Mouse (Mus musculus) embryonic facial prominence, embryonic 12.5 days (tissue): ENCODE measurements around the gene Paqr7. TPM values are rescaled to one million over a fixed set of nuclear protein-coding genes. Genes with fewer than 3 reads are reported as not detected.

Source experiments
- ATAC-seq: fragments of 200-750 bp; cut with Nextera tagmentation; 2 replicates; pipeline ENCODE4 v1.8.0; 2017; ENCODE audit not compliant: insufficient number of reproducible peaks, insufficient read depth, low FRiP score, low TSS enrichment
- H3K27ac ChIP-seq: fragments of 300-500 bp; sonication (generic); 2 replicates; pipeline ENCODE4 v1.5.1; 2016; ENCODE audit warnings: mild to moderate bottlenecking
- H3K27me3 ChIP-seq: fragments of 300-500 bp; sonication (generic); 2 replicates; pipeline ENCODE4 v1.6.1; 2016; ENCODE audit warnings: mild to moderate bottlenecking, moderate library complexity
- H3K36me3 ChIP-seq: fragments of 300-500 bp; sonication (generic); 2 replicates; pipeline ENCODE4 v1.6.1; 2016; ENCODE audit warnings: mild to moderate bottlenecking
- H3K4me1 ChIP-seq: fragments of 300-500 bp; sonication (generic); 2 replicates; pipeline ENCODE4 v1.6.1; 2016
- H3K4me2 ChIP-seq: fragments of 300-500 bp; sonication (generic); replicated peaks from 2 replicates; pipeline ENCODE4 v1.6.1; 2016; ENCODE audit warnings: mild to moderate bottlenecking, moderate library complexity
- H3K4me3 ChIP-seq: fragments of 300-500 bp; sonication (generic); 2 replicates; pipeline ENCODE4 v1.5.1; 2016; ENCODE audit warnings: mild to moderate bottlenecking
- H3K9ac ChIP-seq: fragments of 300-500 bp; sonication (generic); 2 replicates; pipeline ENCODE4 v1.6.1; 2016; ENCODE audit warnings: mild to moderate bottlenecking, moderate library complexity
- H3K9me3 ChIP-seq: fragments of 300-500 bp; sonication (generic); 2 replicates; pipeline ENCODE4 v1.6.1; 2016; ENCODE audit warnings: mild to moderate bottlenecking, moderate library complexity
- WGBS: fragments of 180-500 bp; shearing (Covaris S2); methylation state at CpG from one replicate; pipeline ENCODE4 v1.1.7; 2016; 5-methylcytosine and 5-hydroxymethylcytosine counted together
- polyA plus RNA-seq: library from polyadenylated mRNA; unstranded; fragments of >200 nt; fragmentation: Nextera tagmentation; extraction: Ambion mirVana; gene quantifications from 2 replicates; pipeline ENCODE4 v1.2.1, GENCODE M21; 2016

Paqr7 gene
- polyA plus RNA-seq, 1 experiment from 2014 or later: 3.4 TPM

DNA sequence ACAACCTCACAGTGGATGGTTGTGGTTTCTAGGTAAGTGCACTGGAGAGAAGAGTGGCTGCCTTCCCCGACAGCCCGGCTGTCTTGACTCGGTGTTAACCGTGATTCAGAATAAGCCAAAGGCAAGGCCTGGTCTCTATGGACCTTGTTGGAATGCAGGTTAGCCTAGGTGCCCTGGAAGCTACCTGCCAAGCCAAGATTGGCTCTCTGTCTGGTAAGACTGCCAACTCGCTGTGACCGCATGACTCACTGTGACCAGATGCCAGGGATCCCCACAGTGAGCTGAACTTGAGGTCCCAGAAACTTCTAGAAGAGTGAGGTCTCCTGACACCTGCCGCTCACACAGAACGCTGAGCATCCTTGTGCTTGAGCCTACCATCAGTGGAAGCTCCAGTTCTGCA lies 19.6 kb upstream of the Paqr7 start:
- Histone ChIP-seq H3K9me3 (no peaks in the 10 kb centered on the region), H3K9ac (no peak overlapping the region), H3K4me2 (no peak overlapping the region), H3K27me3 (0 out of 2 replicates have a peak, but pooled peaks cover 3% of the 10 kb centered on the region), H3K36me3 (peaks cover 43% of the 10 kb centered on the region), H3K4me3 (no peak overlapping the region), H3K4me1 (no peaks in the 10 kb centered on the region), H3K27ac (no peak overlapping the region)
- no peak for ATAC-seq
- WGBS: 87% methylated on average over 8 of the region's 8 CpGs

DNA sequence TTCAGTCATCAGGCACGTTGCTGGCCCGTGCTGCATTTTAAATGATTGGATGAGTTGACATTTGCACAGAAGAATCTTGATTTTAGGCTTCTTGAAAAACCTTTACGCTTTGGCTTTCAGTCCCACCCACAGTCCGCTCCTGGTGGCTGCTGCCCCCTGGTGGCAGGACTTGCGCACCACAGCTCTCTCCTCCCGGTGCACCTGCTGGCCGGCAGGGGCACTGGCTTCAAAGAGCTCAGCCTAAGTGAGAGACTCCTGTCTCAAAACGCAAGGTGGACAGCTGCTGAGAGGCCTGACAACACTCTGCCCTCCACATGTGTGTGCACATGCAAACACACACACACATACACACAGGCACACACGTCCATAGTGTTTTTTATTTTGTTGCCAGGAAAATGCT lies 18.5 kb upstream of the Paqr7 start:
- Histone ChIP-seq H3K27me3 (0 out of 2 replicates have a peak, but pooled peaks cover 3% of the 10 kb centered on the region), H3K9ac (no peak overlapping the region), H3K9me3 (no peaks in the 10 kb centered on the region), H3K27ac (no peak overlapping the region), H3K36me3 (peaks cover 32% of the 10 kb centered on the region), H3K4me2 (no peak overlapping the region), H3K4me3 (no peak overlapping the region), H3K4me1 (no peaks in the 10 kb centered on the region)
- 5% methylated on average over 9 of the region's 9 CpGs for whole genome bisulfite sequencing
- ATAC-seq: no peak

DNA sequence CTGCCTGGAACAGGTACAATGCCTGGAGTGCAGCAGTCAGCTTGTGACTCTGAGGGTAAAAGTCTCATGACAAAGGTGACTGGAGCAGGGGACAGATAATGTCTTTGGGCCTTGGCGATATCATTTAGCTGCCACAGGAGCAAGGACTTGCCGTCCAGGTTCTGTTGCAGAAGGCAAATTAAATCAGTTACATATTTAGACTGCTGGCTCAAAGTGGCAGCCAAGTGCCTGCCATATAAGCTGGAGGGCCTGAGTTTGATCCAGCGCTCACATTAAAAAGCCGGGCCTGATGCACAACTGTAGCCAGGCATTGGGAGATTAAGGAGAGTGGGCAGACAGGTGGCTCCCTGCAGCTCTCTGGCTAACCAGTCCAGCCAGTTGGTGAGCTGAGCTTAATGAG lies 16.7 kb upstream of the Paqr7 start:
- H3K9ac ChIP-seq: no peak overlapping the region
- no peaks in the 10 kb centered on the region for H3K9me3 ChIP-seq
- 81% methylated on average over 4 of the region's 4 CpGs for WGBS

DNA sequence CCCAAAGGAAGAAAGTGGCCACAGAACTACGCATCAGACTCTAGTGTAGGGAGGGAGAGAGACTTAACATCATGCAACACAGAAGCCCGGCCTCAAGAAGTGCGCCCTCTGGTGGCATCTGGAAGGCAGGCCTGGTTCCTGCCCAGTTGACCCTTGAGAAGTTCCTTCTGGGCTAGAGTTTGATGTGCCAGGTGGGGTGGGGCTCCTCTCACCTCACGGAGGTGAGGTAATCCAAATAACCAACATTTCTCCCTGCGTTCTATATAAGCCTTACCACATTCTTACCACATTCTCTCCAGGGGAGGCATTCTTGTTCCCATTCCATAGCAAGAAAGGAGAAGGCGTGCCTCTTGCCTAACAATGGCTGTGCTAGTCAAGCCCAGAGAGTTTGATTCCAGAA lies 15.6 kb upstream of the Paqr7 start:
- Histone ChIP-seq H3K4me2 (no peak overlapping the region), H3K27ac (no peak overlapping the region), H3K9me3 (no peaks in the 10 kb centered on the region), H3K9ac (no peak overlapping the region), H3K4me1 (no peaks in the 10 kb centered on the region), H3K4me3 (no peak overlapping the region), H3K27me3 (peaks cover 8% of the 10 kb centered on the region; the same call in 1 of the 2 replicates), H3K36me3 (peaks cover 8% of the 10 kb centered on the region)
- 25% methylated on average over 6 of the region's 6 CpGs for WGBS
- no peak for ATAC-seq

More for the DNA sequence above, 16.7 kb upstream of the Paqr7 start:
- Histone ChIP-seq H3K4me1 (no peaks in the 10 kb centered on the region), H3K4me2 (no peak overlapping the region), H3K27ac (no peak overlapping the region), H3K27me3 (peaks cover 8% of the 10 kb centered on the region; the same call in 1 of the 2 replicates), H3K4me3 (no peak overlapping the region), H3K36me3 (peaks cover 19% of the 10 kb centered on the region)
- no peak for ATAC-seq

DNA sequence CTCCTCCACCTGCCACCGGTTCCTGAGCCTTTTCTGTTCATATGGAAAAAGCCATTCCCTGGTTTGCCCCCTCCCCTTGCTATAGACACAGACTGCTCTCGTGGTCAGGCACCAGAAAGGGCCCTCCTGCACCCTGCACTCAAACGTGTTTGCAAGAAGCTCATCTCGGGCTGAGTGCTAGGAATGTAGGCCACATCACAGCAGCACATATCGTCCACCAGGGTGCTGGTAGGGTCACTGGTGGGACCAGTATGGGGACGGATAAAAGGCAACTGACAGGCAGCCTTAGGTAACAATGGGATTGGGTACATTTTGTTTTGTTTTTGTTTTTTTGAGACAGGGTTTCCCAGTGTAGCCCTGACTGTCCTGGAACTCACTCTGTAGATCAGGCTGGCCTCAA lies 15.2 kb upstream of the Paqr7 start:
- no peak overlapping the region for H3K27ac ChIP-seq
- no peaks in the 10 kb centered on the region for H3K4me1 ChIP-seq
- H3K4me2 ChIP-seq: no peak overlapping the region
- no peaks in the 10 kb centered on the region for H3K9me3 ChIP-seq
- no peak overlapping the region for H3K9ac ChIP-seq
- H3K36me3 ChIP-seq: peaks cover 4% of the 10 kb centered on the region; the same call in 1 of the 2 replicates
- H3K4me3 ChIP-seq: no peak overlapping the region
- peaks cover 8% of the 10 kb centered on the region; the same call in 1 of the 2 replicates for H3K27me3 ChIP-seq
- WGBS: 61% methylated on average over 6 of the region's 6 CpGs
- ATAC-seq: no peak

DNA sequence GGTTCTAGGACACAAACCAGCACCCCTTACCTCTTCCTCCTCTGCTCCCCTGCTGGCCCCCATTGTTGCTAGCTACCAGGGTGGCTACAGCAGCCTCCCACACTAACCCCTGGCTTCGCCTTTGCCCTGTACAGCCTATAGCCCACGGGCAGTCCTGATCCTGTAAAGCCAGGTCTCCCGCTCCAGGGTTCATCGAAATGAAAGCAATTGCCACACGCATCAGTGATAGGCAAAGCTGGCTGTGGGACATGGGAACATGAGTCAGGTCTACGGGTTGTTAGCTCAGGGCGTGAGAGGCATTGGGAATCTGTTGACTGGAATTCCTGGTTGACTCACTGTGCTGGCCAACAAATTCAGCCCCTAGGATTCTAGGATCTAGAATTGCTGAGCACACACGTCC lies 14.1 kb upstream of the Paqr7 start:
- Histone ChIP-seq H3K9me3 (no peaks in the 10 kb centered on the region), H3K9ac (no peak overlapping the region), H3K27ac (no peak overlapping the region), H3K4me1 (no peaks in the 10 kb centered on the region), H3K4me3 (no peak overlapping the region), H3K36me3 (no peaks in the 10 kb centered on the region), H3K4me2 (no peak overlapping the region), H3K27me3 (peaks cover 8% of the 10 kb centered on the region; the same call in 1 of the 2 replicates)
- ATAC-seq: no peak
- WGBS: 80% methylated on average over 8 of the region's 8 CpGs

DNA sequence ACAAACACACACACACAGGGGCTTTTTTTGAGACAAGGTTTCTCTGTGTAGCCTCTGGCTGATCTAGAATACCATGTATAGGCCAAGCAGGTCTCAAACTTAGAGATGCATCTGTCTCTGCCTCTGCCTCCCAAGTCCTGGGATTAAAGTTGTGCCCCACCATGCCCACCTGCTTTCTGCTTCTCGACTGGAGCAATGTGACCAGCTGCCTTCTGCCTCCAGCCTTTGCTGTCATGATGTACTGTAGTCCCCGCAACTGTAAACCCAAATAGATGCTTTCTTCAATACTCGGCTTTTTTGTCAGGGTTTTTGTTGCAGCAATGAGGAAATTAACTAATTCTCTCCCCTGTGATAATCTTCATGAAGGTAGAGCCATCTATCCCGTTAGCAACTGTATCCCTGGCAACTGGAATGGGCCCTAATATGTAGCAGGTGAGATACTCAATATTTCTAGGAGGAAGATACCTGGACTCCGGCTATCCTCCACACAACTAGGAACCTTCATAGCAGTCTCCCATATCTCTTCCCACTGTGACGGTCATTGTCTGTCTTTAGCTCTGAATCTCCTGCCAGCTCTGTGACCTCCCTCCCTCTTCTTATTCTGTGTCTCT lies 13.3 kb upstream of the Paqr7 start:
- Histone ChIP-seq H3K36me3 (no peaks in the 10 kb centered on the region), H3K27ac (no peak overlapping the region), H3K4me1 (no peaks in the 10 kb centered on the region), H3K27me3 (peaks cover 8% of the 10 kb centered on the region; the same call in 1 of the 2 replicates), H3K9me3 (no peaks in the 10 kb centered on the region), H3K4me3 (no peak overlapping the region), H3K4me2 (no peak overlapping the region), H3K9ac (no peak overlapping the region)
- no peak for ATAC-seq
- 59% methylated on average over 6 of the region's 6 CpGs for WGBS

DNA sequence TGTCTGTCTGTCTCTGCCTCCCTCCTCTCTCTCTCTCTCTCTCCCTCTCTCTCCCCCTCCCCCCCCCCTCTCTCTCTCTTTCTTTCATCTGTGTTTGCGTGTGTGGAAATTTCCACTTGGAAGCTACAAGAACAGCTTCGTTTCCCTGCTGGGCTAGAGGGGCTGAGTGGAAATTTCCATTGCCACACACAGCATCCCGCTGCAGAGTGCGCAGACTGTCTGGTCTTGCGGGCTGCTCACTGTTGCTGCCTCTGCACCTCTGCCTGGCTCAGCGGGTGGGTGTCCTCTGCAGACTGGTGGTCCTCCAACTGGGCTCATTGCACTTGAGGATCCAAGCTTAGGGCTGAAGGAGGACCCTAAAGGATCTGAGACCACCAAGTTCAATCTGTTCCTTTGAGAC lies 12.8 kb upstream of the Paqr7 start:
- H3K4me2 ChIP-seq: no peak overlapping the region
- H3K9ac ChIP-seq: no peak overlapping the region
- peaks cover 8% of the 10 kb centered on the region; the same call in 1 of the 2 replicates for H3K27me3 ChIP-seq
- 60% methylated on average over 6 of the region's 6 CpGs for WGBS
- no peaks in the 10 kb centered on the region for H3K36me3 ChIP-seq
- H3K27ac ChIP-seq: no peak overlapping the region
- no peaks in the 10 kb centered on the region for H3K4me1 ChIP-seq
- H3K9me3 ChIP-seq: no peaks in the 10 kb centered on the region
- no peak for ATAC-seq
- no peak overlapping the region for H3K4me3 ChIP-seq

DNA sequence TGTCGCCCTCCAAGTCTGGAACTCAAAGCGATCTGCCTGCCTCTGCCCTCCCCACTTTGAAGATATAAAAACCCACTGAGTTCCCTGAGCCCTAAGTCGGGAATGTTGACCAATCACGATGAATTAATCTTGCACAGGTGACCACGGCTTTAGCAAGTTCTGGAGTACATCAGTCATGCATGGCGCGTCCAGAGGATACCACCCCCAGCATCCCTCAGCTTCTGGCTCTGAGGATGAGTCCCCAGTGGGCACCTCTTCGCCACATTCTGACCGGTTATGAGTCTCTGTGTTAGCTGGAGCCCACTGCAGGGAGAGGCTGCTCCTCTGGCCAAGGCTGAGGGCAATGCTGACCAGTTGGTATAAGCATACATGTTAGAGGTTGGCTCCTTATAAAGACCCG lies 12.3 kb upstream of the Paqr7 start:
- WGBS: 79% methylated on average over 10 of the region's 10 CpGs
- no peak overlapping the region for H3K4me2 ChIP-seq
- H3K4me3 ChIP-seq: no peak overlapping the region
- H3K36me3 ChIP-seq: no peaks in the 10 kb centered on the region
- ATAC-seq: no peak
- no peaks in the 10 kb centered on the region for H3K9me3 ChIP-seq
- H3K27ac ChIP-seq: no peak overlapping the region
- H3K9ac ChIP-seq: no peak overlapping the region
- no peaks in the 10 kb centered on the region for H3K4me1 ChIP-seq
- peaks cover 8% of the 10 kb centered on the region; the same call in 1 of the 2 replicates for H3K27me3 ChIP-seq

DNA sequence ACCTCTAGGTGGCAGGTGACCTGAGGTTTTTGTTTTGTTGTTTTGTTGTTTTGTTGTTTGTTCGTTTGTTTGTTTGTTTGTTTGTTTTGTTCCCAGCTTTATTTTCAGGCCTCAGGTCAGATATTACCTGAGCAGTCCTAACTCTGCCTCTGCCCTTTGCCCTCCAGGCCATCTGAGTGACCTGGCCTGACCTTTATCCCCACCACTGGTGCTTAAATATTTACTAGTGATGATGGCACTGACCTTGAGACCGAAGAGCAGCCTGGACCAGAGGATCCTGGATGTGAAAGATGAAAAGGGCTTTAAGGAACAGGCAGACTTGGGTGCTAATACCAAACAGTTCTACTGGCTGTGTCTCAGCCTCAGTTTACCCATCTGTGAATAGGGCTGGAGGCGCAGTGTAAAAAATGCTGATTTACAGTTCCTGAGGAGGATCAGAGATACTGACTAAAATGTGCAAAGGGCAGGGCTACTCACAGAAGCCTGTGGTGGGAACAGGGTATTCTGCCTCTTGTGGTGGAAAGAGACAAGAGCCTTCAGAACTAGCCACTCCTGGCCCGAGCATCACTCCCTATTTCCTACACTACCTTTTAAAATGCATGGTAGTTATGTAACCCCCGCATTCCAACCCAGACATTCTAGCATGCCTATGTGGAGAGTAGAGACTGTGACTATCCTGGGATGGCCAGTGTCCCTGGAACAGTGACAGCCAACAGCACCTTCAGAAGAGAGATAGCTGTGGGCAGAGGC lies 11.2 kb upstream of the Paqr7 start:
- Histone ChIP-seq H3K9me3 (no peaks in the 10 kb centered on the region), H3K27me3 (peaks cover 5% of the 10 kb centered on the region; the same call in 1 of the 2 replicates), H3K9ac (no peak overlapping the region), H3K27ac (no peak overlapping the region), H3K4me2 (no peak overlapping the region), H3K4me3 (no peak overlapping the region), H3K4me1 (no peaks in the 10 kb centered on the region), H3K36me3 (no peaks in the 10 kb centered on the region)
- WGBS: 76% methylated on average over 5 of the region's 5 CpGs
- ATAC-seq: no peak

DNA sequence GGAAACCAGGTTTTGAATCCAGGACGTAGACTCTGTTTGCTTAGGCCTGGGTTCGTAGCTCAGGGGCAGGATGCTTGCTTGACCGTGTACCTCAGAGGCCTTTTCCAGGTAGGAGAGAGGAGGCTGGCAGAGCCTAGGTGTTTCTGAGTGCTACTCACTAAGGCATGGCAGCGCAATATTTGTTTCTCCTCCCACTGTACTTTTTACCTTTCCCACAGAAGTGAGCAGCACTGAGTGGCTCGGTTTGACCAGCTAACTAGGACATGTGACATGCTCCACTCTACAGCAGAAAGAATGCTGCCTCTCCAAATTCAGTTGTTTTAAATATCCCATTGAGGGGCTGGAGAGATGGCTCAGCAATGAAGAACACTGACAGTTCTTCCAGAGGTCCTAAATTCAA lies 8.3 kb upstream of the Paqr7 start:
- 91% methylated on average over 5 of the region's 5 CpGs for WGBS
- Histone ChIP-seq H3K4me2 (no peak overlapping the region), H3K36me3 (no peaks in the 10 kb centered on the region), H3K4me1 (no peaks in the 10 kb centered on the region), H3K4me3 (no peak overlapping the region), H3K9ac (no peak overlapping the region), H3K27me3 (peaks cover 3% of the 10 kb centered on the region; the same call in 1 of the 2 replicates), H3K27ac (no peak overlapping the region), H3K9me3 (no peaks in the 10 kb centered on the region)
- no peak for ATAC-seq
